Mouse (Mus musculus): Measurements from ENCODE around the gene Cox10.

Gene Cox10

DNA sequence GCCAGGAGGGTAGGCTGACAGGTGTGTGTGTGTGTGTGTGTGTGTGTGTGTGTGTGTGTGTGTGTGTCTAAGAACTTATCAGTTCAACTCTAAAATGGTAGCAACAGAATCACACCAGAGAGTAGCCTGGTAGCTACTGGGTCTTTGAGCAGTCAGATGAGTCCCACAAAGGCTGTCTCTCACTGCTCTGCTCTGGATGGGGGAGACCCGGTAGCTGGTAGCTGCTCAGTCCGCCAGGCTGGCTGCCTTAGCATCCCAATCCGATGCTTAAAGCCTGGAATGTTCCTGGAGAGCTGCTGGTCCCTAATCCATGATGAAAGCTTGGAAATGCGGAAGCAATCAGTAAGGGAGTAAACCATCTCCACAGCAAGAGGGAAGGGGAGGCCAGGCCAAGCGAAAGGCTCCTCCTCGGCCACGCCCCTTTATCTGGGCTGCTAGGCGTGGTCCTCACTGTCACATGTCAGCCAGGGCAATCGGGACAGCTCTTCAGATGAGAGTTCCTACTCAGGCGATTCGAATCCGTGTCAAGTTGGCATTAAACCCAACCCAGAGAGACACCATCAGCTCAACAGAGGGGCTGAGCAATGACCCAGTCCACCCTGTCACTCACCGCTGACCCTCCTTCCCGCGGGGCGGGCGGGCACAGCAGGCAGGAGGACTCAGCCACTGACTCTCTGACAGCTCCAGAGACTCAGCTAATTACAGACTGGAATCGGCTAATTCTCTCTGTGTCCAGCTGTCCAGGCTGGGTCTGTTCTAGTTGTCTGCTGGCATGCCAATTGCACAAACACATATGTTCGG lies 127.2 kb downstream of the Cox10 start:
- no peak for DNase-seq

DNA sequence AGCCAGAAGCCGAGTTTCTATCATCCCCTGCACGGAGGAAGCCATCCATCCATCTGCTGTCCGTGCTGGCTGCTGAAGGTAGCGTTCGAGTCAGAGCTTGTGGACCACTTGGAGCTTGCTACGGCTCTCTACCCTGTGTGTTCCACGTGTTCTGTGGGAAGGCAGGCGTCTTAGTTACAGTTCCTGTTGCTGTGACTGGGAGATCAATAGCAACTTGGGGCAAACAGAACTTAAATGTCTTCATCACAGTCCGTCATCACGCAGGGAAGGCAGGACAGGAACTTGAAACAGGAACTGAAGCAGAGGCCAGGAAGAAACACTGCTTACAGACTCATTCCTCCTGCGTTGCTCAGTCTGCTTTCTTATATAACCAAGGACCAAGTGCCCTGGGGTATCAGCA lies 130.9 kb downstream of the Cox10 start:
- DNase-seq: no peak

DNA sequence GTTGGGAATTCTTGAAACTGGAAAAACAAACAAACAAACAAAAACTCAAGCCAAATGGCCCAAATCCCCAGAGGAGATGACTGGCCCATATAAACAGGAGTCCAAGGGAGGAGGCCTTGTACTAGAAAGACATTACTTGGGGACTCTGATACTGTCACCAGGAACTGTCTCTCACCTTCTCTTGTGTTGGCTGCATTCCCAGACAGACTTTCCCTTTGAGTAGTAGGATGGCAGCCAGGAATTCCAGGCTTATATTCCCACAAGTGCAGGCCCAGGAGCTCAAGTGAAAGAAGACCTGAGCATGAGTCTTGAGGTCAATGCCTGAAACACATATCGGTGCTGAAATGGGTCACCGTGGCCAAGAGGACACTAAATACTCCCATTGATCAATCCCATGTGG lies 132.2 kb downstream of the Cox10 start:
- DNase-seq: peak; percentile 16

DNA sequence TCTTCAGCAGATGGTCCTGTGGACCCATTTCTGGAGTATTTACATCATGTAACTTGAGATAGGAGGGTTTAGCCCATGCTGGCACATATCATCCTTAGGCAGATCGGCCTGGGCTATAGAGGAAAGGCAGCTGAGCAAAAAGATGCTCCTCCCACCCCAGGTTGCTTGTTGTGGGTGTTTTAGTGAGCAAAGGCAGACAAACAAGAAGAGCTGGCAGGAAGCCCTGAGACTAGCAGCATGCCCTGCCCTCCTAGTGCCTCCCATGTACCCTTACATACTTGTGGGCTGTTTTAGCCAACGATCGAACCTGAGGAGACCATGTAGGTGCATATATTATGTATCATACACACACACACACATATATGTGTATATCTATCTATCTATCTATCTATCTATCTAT lies 135.3 kb downstream of the Cox10 start:
- DNase-seq: no peak

DNA sequence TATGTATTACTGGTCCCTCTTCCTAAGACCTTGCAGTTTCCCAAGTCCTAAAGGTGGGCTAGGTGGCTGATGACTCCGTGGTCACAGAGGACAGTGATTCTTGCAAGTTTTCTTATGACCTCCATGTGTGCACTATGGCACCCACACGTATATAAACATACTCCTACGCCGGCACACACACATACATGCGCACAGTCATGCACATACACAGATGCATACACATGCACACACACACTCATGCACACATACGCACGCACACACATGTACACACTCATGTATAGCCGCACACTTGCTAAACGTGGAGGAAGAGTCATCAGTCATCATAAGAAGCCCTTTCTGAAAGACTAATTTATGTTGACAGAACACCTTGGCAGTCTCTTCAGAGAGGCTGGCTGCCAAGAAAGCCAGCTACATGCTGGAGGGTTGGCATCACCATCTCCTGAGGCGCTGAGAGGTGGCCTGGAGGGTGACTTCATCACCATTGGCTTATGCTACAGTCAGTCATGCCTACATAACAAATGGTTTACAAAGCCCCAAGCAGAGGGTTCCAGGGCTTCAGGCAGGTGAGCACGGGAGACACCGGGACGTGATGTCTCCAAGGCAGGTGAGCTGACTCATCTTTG lies 135.9 kb downstream of the Cox10 start:
- no peak for DNase-seq

DNA sequence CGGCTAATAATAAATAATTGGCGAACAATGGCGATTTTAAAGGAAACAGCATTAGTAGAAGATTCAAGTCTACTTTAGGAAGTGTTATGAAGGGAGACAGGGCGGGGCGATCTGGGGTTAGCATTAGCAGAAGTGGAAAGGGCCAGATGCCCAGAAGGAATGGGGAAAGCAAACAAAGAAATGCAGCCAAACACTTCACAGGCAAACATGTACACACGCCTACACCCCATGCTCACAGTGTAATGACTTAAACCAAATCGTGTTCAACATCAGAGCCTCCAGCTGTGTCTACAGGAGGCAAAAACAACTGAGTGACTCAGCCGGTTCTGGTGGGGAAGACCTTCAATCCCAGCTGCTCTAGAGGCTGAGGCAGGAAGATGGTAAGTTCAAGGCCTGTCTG lies 137.1 kb downstream of the Cox10 start:
- DNase-seq: no peak

DNA sequence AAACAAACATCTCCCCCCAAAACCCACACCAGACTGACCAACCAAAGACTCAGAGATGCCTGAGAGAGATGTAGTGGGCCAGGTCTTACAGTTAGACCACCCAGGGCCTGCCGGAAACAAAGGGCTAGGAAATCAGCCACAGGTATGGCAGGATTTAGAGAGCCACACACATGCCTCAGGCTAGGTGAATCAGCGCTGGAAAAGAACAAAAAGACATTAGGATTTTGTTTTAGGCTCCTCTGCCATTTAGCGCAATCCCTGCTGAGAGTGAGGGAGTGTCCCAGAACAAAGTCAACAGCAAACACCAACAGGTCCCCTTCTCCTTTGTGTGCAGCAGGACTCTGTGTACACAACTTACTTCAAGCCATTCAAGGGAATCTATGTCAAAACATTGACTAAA lies 142.6 kb downstream of the Cox10 start:
- no peak for DNase-seq

DNA sequence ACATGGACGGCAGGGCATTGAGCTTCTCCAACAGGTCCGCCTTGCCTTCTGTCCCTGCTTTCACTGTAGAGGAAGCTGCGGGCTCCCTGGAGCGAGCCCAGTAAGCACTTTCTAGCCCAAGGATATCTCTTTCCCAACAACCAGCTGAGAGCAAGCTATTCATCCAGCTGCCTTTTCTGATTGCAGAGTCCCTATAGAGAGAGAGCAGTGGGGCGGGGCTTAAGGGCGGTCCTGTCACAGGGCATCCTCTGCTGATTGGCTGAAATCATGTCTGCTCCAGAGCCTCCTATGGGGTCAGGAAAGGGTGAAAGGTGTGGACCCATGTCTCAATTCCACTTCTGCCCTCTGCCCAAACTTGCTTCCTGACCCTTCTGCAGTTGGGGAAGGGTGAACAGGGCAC lies 152.4 kb downstream of the Cox10 start:
- DNase-seq: no peak

DNA sequence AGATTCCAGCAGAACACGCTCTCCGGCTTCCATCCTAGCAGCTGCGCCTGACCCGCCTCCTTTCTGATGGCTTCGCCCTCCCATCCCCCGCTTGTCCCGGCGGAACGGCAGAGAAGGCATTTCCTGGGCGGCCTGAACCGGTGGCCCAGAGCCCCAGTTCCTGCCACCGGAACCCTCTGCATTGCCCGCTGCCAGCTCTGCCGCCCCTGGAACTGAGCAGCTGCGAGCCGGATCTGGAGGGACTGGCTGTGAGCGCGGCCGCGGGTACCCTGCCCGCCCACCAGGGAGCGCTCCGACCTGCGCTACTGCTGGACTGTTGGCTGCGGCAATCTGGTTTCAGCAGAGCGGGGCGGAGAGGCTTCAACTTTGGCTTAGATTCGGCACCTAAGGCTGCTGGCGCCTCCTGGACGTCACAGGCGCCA lies 154.1 kb downstream of the Cox10 start:
- DNase-seq: peak; percentile 73

DNA sequence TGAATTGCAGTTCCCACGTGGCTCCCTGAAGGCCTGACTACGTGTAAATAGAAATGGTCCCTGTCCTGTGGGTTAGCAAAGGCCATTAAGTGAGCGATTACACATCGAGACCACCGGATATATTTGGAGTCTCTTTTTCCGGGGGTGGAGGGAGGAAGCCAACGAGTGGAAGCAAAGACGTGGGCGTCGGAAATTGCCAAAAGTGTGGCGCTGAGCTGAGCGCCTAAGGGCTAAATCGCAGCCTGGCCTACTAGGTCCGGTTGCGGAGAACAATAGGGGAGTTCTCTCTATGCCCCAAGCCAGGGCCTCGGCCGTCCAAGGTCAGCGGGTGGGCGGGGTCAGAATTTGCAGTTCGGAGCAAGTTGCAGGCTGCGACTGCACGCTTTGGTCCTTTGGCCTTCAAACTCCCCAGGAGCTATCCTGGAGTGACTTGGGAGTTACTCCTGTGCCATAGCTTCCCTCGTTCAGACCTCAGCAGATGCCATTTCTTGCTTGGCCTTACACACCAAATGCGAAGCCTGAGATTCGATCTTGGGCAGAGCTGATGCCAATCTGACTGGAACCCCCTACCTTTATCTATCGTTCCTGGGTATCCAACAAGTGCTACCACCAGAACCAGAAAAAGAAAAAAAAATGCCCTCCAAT lies 154.9 kb downstream of the Cox10 start:
- DNase-seq: no peak

DNA sequence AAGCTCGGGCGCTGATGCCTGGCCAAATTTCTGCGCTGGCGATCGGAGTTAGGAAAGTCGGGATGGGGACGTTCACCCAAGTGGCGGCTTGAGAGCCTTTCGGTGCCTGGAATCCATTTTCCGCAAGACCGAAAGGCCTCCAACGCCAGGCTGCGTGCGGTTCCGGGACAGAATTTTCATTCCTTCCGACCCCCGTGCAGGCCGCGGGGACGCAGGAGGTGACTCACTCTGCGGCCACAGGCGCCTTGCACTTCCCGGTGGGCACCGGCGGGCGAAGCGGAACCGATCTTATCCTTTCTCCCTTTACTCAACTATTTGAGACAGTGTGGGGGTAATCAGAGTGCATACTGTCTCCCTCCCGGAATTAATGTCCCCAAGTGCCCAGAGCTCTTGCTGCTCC lies 155.9 kb downstream of the Cox10 start:
- DNase-seq: no peak

DNA sequence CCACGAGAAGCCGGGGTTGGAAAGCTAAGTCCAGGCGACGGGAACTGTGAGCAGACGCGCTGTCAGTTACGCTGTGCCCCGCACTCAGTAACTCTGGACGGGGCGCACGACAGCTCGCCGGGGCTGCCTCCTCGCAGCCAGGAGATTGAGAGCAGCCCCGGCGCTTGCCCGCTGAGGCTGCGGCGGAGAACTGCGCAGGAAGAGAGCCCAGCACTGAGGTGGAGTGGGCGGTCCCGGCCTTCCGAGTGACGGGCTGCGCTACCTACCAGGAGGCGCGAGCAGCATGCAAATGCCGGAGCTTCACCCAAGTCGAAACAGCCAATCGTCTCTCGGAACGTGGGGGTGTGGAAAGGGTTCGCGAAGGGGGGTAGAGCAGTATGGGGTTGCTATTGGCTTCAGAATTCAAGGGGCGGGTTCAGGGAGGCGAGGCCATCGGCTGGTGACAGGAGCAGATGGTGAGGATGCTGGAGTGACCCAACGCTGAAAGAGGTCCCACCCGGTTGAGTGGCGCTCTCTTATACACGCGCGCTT lies 157.1 kb downstream of the Cox10 start, which contains the start of gene Hs3st3b1:
TSS of gene Hs3st3b1 (minus strand) at position 200 of the 531 bp plus-strand sequence.
- peak; percentile 81 for DNase-seq

DNA sequence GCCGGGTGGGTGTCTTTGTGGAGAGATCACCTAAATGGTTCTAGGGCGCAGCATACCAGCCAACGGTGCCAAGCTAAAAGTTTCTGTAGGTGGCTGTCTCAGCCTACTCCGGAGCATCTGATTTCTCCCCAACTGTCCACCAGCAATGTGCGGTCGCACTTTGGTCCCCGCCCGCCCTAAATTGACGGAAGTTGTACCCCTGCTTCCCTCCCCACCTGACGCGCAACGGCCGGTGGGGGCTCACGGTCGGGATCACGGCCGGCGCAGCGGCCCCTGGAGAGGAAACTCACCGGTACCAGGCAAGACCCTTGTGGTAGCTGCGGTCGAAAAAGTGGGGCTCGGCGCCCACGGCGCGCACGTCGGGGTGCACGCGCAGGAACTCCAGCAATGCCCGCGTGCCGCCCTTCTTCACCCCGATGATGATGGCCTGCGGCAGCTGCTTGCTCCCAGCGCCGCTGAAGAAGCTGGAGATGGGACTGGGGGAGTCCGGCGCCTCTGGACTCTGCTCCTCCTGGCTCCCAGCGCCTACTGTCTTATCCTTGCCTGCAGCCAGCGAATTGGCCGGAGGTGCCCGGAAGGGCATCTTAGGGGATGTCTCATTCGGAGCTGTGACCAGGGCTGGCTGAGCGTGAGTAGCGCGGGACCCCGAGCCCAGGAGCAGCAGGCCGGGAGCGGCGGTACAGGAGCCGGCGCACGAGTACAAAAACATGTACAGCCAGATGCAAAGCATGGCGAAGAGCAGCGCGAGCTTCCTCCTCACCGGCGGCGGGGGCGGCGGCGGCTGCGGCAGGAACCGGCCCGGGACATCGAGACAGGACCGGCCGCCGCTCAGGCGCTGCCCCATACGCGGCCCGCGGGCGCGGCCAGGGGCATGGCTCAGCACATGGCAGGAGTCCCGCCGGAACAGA lies 158.0 kb downstream of the Cox10 start:
- no peak for DNase-seq

DNA sequence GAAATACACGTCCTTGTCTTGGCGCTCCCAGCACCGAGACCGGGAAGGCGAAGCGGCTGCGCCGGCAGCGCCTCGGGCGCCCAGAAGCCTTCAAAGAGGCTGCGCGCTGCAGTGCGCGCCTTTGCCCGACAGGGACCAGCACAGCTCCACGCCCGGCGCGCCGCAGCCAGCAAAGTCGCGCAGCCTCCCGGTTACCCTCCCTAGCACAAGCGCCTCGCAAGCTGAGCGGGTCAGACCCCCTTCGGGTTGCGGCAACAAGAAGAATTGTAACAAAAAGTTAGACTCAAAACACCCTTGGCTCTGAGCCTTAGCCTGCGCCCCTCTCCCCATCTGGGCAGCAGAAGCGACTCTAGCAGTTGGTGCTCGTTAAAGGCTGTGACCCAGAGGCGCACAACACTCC lies 158.7 kb downstream of the Cox10 start:
- DNase-seq: peak; percentile 71

DNA sequence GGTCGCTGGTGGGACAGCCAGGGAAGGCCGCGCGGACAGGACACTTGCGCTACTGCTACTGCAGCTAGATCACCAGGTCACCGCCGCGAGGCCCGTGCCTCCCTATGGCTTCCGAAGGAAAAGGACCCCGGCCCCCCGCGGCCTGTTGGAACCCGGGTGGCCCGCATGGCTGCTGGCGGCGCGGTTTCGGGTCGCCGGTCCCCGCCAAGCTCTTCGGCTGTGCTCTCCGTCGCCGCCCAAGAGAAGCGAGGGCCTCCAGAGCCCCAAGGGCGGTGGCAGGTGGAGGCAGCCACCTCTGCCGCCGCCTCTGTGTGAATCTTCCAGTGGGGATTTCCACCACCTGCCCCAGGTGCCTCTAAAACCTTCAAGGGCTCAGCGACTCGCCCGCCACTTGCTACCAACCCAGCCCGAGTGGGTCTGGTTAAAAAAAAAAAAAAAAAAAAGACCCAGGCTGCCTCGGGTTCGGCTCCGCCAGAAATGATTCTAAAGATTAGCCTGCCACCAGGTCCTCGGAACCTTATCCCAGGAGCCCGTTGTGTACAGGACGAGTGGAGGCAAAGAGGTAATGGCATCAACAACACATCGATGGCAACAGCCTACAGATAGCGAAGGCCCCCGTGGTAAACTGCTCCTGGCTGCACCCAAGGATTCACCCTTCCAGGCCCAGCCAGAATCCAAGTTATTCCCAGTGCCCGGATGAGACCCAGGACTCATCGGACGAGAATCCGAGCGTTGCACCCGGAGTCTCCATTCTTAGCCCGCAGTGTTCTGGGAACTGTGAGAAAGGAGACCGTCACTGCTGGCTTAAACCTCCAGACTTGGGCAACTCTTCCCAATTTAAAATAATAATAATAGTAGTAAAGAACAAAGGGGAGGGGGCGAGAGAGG lies 159.8 kb downstream of the Cox10 start:
- no peak for DNase-seq

DNA sequence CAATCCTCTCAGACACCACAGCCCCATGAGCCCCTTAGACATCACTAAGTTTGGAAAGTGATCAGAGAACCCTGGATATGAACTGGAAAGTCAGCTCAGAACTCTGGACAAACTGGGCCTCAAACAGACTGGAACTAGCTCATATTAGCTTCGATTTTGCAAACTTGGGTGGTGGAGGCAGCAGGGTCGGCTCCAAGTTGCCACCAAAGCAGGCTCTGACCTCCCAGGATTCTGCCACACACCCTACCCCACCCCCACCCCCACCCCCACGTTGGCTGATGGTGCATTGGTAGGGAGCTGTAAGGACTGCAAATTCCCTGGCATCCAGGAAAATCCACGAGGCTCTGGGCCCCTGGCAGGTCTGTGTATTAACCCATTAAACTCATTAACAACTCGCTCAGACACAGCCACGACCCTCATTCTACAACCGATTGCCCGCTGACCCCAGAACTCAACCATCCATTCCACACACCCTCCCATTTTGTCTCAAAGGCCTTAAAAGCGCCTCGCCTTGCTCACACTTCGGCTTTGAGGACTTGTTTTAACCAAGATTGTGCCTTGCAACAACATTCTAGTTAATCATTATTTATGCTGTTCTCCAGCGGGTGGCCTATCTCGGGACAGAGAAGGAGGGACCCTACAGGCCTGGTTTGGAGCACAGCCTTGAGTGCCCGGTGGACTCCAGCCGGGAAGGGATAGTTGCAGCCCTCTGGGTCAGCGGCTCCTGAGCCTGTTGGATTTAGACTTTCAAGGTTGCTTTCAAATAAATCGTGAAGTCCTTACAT lies 160.8 kb downstream of the Cox10 start:
- no peak for DNase-seq

DNA sequence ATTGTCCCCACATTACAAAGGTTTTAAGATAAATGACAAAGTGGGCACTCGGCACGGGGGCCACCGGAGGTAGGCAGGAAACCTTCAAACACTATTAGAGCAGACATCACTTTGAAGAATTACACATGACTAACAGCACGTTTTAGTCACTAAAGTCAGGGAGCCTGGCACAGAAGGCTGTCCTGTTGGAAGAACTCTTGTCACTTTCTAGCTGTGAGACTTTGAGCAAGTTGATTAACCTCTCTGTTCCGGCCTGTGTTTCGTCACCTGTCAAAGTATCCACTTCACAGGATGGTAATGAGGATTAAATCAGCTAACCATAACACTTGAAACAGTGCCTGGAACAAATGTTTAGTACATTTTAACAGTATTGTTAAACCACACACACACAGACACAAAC lies 161.7 kb downstream of the Cox10 start:
- DNase-seq: no peak

DNA sequence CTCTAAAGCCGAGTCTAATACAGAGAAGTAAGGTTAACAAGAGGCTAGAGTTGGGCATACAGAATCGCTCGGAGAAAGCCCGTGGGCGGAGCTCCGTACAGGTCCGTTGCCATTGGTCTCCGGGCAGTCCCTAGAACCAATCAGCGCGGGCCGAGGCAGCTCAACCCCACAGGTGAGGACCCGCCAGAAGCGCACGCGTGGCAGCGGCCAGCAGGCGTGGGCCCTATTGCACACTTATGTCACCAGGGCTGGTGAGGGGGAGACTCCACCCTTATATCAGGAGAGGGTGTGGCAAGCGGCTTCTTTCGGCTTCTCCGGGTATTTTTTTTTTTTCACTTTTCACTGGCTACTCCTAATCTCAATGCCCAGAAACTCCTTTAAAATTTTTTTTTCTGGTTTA lies 164.9 kb downstream of the Cox10 start:
- DNase-seq: peak; percentile 58

DNA sequence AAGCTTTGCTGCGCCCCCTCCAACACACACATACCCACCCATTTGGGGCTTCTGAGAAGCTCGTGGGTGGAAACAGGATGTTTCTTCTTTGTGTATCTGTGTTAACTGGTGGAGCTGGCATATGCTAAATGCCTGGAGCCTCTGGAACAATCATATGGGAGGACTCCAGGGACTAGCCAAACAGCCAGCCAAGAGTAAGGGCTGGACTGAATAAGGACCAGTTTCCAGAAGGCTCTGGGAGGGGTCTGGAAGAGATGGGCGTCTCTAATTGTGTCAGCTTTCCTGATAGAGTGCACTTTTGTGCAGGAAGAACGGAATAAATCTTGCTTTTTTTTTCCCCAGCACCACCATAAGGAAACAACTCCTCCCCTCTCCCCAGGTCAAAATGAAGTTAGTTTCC lies 165.3 kb downstream of the Cox10 start:
- no peak for DNase-seq
